Mouse (Mus musculus) adipocyte (in vitro differentiated cells): ENCODE results near the gene Zcwpw1.

ENCODE experiments used
- DNase-seq: peaks from one replicate; pipeline ENCODE4 v3.0.0-alpha.2; 2016; ENCODE audit warnings: low spot score

Zcwpw1 gene

GRCm38 (mm10) chr5:137784546-137784945 lies 3.1 kb upstream of the Zcwpw1 start:
- DNase-seq: no peak

- no peak for DNase-seq
Observed at GRCm38 (mm10) chr5:137785164-137786031, 2.2 kb upstream of the Zcwpw1 start.

GRCm38 (mm10) chr5:137786109-137786942 lies 1.3 kb upstream of the Zcwpw1 start:
- peak; percentile 100 for DNase-seq

GRCm38 (mm10) chr5:137788171-137788570 lies 573 bp downstream of the Zcwpw1 start:
- no peak for DNase-seq

GRCm38 (mm10) chr5:137788946-137789531 lies 1.4 kb downstream of the Zcwpw1 start:
- no peak for DNase-seq

- peak; percentile 53 for DNase-seq
Observed at GRCm38 (mm10) chr5:137791553-137791952, 4.0 kb downstream of the Zcwpw1 start.

GRCm38 (mm10) chr5:137796606-137797005 lies 9.0 kb downstream of the Zcwpw1 start:
- DNase-seq: no peak

- no peak for DNase-seq
Observed at GRCm38 (mm10) chr5:137800917-137801316, 13.3 kb downstream of the Zcwpw1 start.

GRCm38 (mm10) chr5:137806158-137806557 lies 18.6 kb downstream of the Zcwpw1 start:
- DNase-seq: no peak

GRCm38 (mm10) chr5:137808316-137808715 lies 20.7 kb downstream of the Zcwpw1 start:
- DNase-seq: no peak

GRCm38 (mm10) chr5:137817466-137818222 lies 30.0 kb downstream of the Zcwpw1 start:
- no peak for DNase-seq

- DNase-seq: no peak
Observed at GRCm38 (mm10) chr5:137822126-137822525, 34.5 kb downstream of the Zcwpw1 start.

- DNase-seq: no peak
Observed at GRCm38 (mm10) chr5:137822602-137823001, 35.0 kb downstream of the Zcwpw1 start.

GRCm38 (mm10) chr5:137823455-137824045 lies 36.0 kb downstream of the Zcwpw1 start:
- DNase-seq: no peak

- no peak for DNase-seq
Observed at GRCm38 (mm10) chr5:137825030-137825429, 37.4 kb downstream of the Zcwpw1 start.

GRCm38 (mm10) chr5:137825971-137826370 lies 38.4 kb downstream of the Zcwpw1 start:
- DNase-seq: no peak

- DNase-seq: no peak
Observed at GRCm38 (mm10) chr5:137826421-137826820, 38.8 kb downstream of the Zcwpw1 start.

- no peak for DNase-seq
Observed at GRCm38 (mm10) chr5:137828694-137829093, 41.1 kb downstream of the Zcwpw1 start.

- no peak for DNase-seq
Observed at GRCm38 (mm10) chr5:137830238-137830637, 42.6 kb downstream of the Zcwpw1 start.

- DNase-seq: no peak
Observed at GRCm38 (mm10) chr5:137831106-137831505, 43.5 kb downstream of the Zcwpw1 start.

- DNase-seq: no peak
Observed at GRCm38 (mm10) chr5:137831506-137831905, 43.9 kb downstream of the Zcwpw1 start.
